Mouse (Mus musculus) hindbrain, embryonic 13.5 days (tissue): Measurements from ENCODE around the gene Orm2. TPM values are rescaled to one million over a fixed set of nuclear protein-coding genes. Genes with fewer than 3 reads are reported as not detected.

Experiments
- ATAC-seq: fragments of 200-750 bp; cut with Nextera tagmentation; 2 replicates; pipeline ENCODE4 v1.8.0; 2017; ENCODE audit warnings: moderate TSS enrichment; ENCODE audit not compliant: low FRiP score
- H3K27ac ChIP-seq: fragments of 300-500 bp; sonication (generic); 2 replicates; pipeline ENCODE4 v1.5.1; 2015; ENCODE audit warnings: inconsistent platforms, mild to moderate bottlenecking, moderate library complexity
- H3K27me3 ChIP-seq: fragments of 300-500 bp; sonication (generic); 2 replicates; pipeline ENCODE4 v1.6.1; 2015; ENCODE audit warnings: mild to moderate bottlenecking, inconsistent platforms
- H3K36me3 ChIP-seq: fragments of 300-500 bp; sonication (generic); 2 replicates; pipeline ENCODE4 v1.6.1; 2015; ENCODE audit warnings: mild to moderate bottlenecking, inconsistent platforms
- H3K4me1 ChIP-seq: fragments of 300-500 bp; sonication (generic); replicated peaks from 2 replicates; pipeline ENCODE4 v1.6.1; 2015; ENCODE audit warnings: inconsistent platforms
- H3K4me2 ChIP-seq: fragments of 300-500 bp; sonication (generic); 2 replicates; pipeline ENCODE4 v1.6.1; 2015; ENCODE audit warnings: inconsistent platforms, mild to moderate bottlenecking, moderate library complexity
- H3K4me3 ChIP-seq: fragments of 300-500 bp; sonication (generic); 2 replicates; pipeline ENCODE4 v1.5.1; 2015; ENCODE audit warnings: mild to moderate bottlenecking, inconsistent platforms
- H3K9ac ChIP-seq: fragments of 300-500 bp; sonication (generic); 2 replicates; pipeline ENCODE4 v1.6.1; 2015; ENCODE audit warnings: mild to moderate bottlenecking, inconsistent platforms
- H3K9me3 ChIP-seq: fragments of 300-500 bp; sonication (generic); 2 replicates; pipeline ENCODE4 v1.6.1; 2016; ENCODE audit warnings: inconsistent platforms
- WGBS: fragments of 180-500 bp; shearing (Covaris S2); methylation state at CpG from one replicate; pipeline ENCODE4 v1.1.7; 2015; 5-methylcytosine and 5-hydroxymethylcytosine counted together
- polyA plus RNA-seq: library from polyadenylated mRNA; unstranded; fragments of >200 nt; fragmentation: Nextera tagmentation; extraction: Ambion mirVana; gene quantifications from 2 replicates; pipeline ENCODE4 v1.2.1, GENCODE M21; 2015

The Orm2 gene
- polyA plus RNA-seq, 1 experiment from 2014 or later = not detected

GRCm38 (mm10) chr4:63355877-63356665 lies 6.2 kb upstream of the Orm2 start, which contains the start of gene Orm3:
TSS of gene Orm3 (plus strand) at chr4:63356162.
- Histone ChIP-seq H3K4me1 (peaks cover 11% of the 10 kb centered on the region), H3K9me3 (no peaks in the 10 kb centered on the region), H3K9ac (no peak within 1 kb of the TSS), H3K27ac (no peak within 1 kb of the TSS), H3K4me2 (no peak within 1 kb of the TSS), H3K4me3 (no peak within 1 kb of the TSS), H3K27me3 (no peaks in the 10 kb centered on the region), H3K36me3 (no peaks in the 10 kb centered on the region)
- WGBS = 85% methylated on average over 4 of the region's 4 CpGs
- no peak for ATAC-seq

GRCm38 (mm10) chr4:63356981-63357570 lies 5.2 kb upstream of the Orm2 start:
- WGBS = 59% methylated on average over 2 of the region's 2 CpGs

DNA sequence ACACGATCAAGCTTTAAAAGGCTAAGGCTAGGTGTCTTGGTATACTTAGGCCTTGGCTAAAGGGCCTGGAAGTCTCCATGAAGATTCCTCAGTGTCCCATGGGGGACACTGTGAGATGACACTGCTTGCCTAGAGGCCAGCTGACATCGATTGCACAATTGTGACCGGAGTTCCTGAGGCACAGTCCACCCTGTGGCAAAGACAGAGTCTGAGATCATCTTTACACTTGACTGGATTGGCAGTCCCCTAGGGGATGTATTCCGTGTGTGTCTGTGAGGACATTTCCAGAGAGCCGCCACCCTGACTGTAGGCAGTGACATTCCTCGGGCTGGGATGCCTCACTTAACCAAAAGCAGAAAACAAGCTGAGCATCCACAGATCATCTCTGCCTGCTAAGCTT lies 2.4 kb upstream of the Orm2 start:
- ATAC-seq = 0 out of 2 replicates have a peak, but pooled peaks have one; percentile 9
- Histone ChIP-seq H3K4me1 (peaks cover 12% of the 10 kb centered on the region), H3K36me3 (no peaks in the 10 kb centered on the region), H3K9ac (no peak overlapping the region), H3K27ac (no peak overlapping the region), H3K9me3 (no peaks in the 10 kb centered on the region), H3K27me3 (no peaks in the 10 kb centered on the region), H3K4me3 (no peak overlapping the region), H3K4me2 (no peak overlapping the region)
- WGBS = 61% methylated on average over 6 of the region's 6 CpGs

More at GRCm38 (mm10) chr4:63356981-63357570, 5.2 kb upstream of the Orm2 start:
- Histone ChIP-seq H3K4me3 (no peak overlapping the region), H3K9ac (no peak overlapping the region), H3K4me2 (no peak overlapping the region), H3K9me3 (no peaks in the 10 kb centered on the region), H3K36me3 (no peaks in the 10 kb centered on the region), H3K4me1 (peaks cover 12% of the 10 kb centered on the region), H3K27me3 (no peaks in the 10 kb centered on the region), H3K27ac (no peak overlapping the region)
- ATAC-seq = no peak

GRCm38 (mm10) chr4:63368577-63368976 lies 6.3 kb downstream of the Orm2 start:
- no peak overlapping the region for H3K4me2 ChIP-seq
- peaks cover 45% of the 10 kb centered on the region for H3K36me3 ChIP-seq
- no peaks in the 10 kb centered on the region for H3K27me3 ChIP-seq
- ATAC-seq = 0 out of 2 replicates have a peak, but pooled peaks have one; percentile 29
- H3K4me3 ChIP-seq = no peak overlapping the region
- peaks cover 10% of the 10 kb centered on the region for H3K4me1 ChIP-seq
- H3K9me3 ChIP-seq = no peaks in the 10 kb centered on the region
- 13% methylated on average over 4 of the region's 4 CpGs for WGBS
- no peak overlapping the region for H3K27ac ChIP-seq
- H3K9ac ChIP-seq = no peak overlapping the region

GRCm38 (mm10) chr4:63370897-63371296 lies 8.6 kb downstream of the Orm2 start:
- Histone ChIP-seq H3K9ac (no peak overlapping the region; the same call in 1 of the 2 replicates), H3K36me3 (peaks cover 54% of the 10 kb centered on the region), H3K4me1 (peaks cover 10% of the 10 kb centered on the region)

GRCm38 (mm10) chr4:63371890-63372289 lies 9.6 kb downstream of the Orm2 start:
- no peak for ATAC-seq
- H3K9me3 ChIP-seq = no peaks in the 10 kb centered on the region
- no peak overlapping the region for H3K4me2 ChIP-seq
- H3K27ac ChIP-seq = no peak overlapping the region
- no peak overlapping the region for H3K4me3 ChIP-seq
- H3K9ac ChIP-seq = no peak overlapping the region
- peaks cover 10% of the 10 kb centered on the region for H3K4me1 ChIP-seq
- peaks cover 63% of the 10 kb centered on the region for H3K36me3 ChIP-seq
- no peaks in the 10 kb centered on the region for H3K27me3 ChIP-seq
- WGBS = 69% methylated on average over 3 of the region's 3 CpGs

More at GRCm38 (mm10) chr4:63370897-63371296, 8.6 kb downstream of the Orm2 start:
- no peak overlapping the region for H3K4me3 ChIP-seq
- no peaks in the 10 kb centered on the region for H3K27me3 ChIP-seq
- H3K4me2 ChIP-seq = no peak overlapping the region
- 21% methylated on average over 7 of the region's 7 CpGs for WGBS
- no peak overlapping the region for H3K27ac ChIP-seq
- no peak for ATAC-seq
- no peaks in the 10 kb centered on the region for H3K9me3 ChIP-seq

GRCm38 (mm10) chr4:63373404-63373803 lies 11.2 kb downstream of the Orm2 start:
- no peaks in the 10 kb centered on the region for H3K27me3 ChIP-seq
- ATAC-seq = no peak
- no peaks in the 10 kb centered on the region for H3K9me3 ChIP-seq
- H3K4me3 ChIP-seq = no peak overlapping the region
- WGBS = 93% methylated on average over 8 of the region's 8 CpGs
- H3K4me1 ChIP-seq = peaks cover 10% of the 10 kb centered on the region
- peaks cover 62% of the 10 kb centered on the region for H3K36me3 ChIP-seq
- H3K4me2 ChIP-seq = no peak overlapping the region
- H3K27ac ChIP-seq = no peak overlapping the region
- H3K9ac ChIP-seq = no peak overlapping the region

GRCm38 (mm10) chr4:63374331-63374730 lies 12.1 kb downstream of the Orm2 start:
- Histone ChIP-seq H3K4me3 (no peak overlapping the region), H3K27me3 (no peaks in the 10 kb centered on the region), H3K4me1 (peaks cover 10% of the 10 kb centered on the region), H3K4me2 (no peak overlapping the region), H3K27ac (no peak overlapping the region), H3K36me3 (peaks cover 65% of the 10 kb centered on the region), H3K9ac (no peak overlapping the region), H3K9me3 (no peaks in the 10 kb centered on the region)
- WGBS = 84% methylated on average over 12 of the region's 12 CpGs
- ATAC-seq = no peak

DNA sequence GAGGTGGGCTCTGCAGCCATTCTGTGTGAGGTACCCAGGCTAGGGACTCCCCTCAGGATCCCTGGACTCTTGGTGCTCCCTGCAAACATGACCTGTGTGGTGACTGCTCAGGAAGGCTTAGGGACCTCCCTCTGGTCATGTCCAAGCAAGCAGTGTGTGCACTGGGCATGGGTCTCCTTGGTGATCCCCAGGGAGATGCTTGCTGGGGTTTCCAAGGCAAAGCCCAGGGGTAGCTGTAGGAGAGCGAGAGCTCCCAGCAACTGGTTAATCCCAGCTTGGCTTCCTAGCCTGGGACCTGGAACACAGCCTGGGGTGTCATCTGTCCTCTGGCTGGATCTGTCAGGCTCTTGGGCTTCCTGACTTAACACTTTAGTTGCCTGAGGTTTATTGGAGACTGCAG lies 13.1 kb downstream of the Orm2 start:
- WGBS = 67% methylated on average over 1 of the region's 1 CpGs
- H3K9ac ChIP-seq = no peak overlapping the region
- ATAC-seq = peak; percentile 30; the same call in 1 of the 2 replicates

GRCm38 (mm10) chr4:63377483-63377882 lies 15.2 kb downstream of the Orm2 start:
- H3K4me1 ChIP-seq = no peaks in the 10 kb centered on the region
- H3K27me3 ChIP-seq = no peaks in the 10 kb centered on the region
- 64% methylated on average over 7 of the region's 7 CpGs for WGBS
- H3K4me3 ChIP-seq = no peak overlapping the region
- H3K36me3 ChIP-seq = peaks cover 80% of the 10 kb centered on the region
- ATAC-seq = no peak
- no peak overlapping the region for H3K27ac ChIP-seq
- H3K9ac ChIP-seq = no peak overlapping the region
- no peaks in the 10 kb centered on the region for H3K9me3 ChIP-seq
- no peak overlapping the region for H3K4me2 ChIP-seq

More for the DNA sequence above, 13.1 kb downstream of the Orm2 start:
- Histone ChIP-seq H3K27me3 (no peaks in the 10 kb centered on the region), H3K36me3 (peaks cover 73% of the 10 kb centered on the region), H3K9me3 (no peaks in the 10 kb centered on the region), H3K27ac (no peak overlapping the region), H3K4me3 (no peak overlapping the region), H3K4me2 (no peak overlapping the region), H3K4me1 (peaks cover 10% of the 10 kb centered on the region)

DNA sequence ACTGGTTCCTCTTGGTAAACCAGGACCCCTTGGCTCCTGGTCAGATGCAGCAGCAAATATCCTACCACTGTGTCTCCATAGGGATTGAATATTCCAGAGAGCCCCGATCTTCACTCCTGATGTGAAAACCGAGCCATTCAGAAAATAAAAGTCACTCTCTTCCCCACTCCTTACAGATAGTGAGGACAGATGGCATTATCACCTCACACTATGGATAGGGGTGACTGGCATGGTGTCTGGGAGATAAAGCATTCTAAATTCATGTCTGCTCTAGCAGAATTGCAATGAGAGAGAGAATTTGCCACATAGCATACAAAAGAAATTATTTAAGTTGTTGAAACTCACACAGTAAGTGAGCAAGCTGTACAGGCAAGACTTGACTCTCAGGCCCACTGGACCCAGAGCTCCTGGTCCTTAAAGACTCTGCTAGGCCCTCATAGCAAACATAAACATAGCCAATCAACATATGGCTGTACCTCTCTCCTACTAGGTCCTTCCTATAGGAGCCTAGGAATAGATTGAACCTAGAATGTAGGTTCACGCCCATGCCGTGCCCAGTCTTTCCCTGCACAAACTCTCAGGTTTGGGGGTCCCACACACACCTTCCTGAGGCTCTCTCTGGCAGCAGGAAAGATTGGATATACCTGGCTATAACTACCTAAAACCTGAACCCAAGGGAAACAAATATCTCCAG lies 20.6 kb downstream of the Orm2 start:
- ATAC-seq = no peak
- H3K4me1 ChIP-seq = peaks cover 3% of the 10 kb centered on the region; the same call in 1 of the 2 replicates
- 90% methylated on average over 4 of the region's 4 CpGs for WGBS
- peaks cover 64% of the 10 kb centered on the region for H3K36me3 ChIP-seq
- H3K27me3 ChIP-seq = no peaks in the 10 kb centered on the region
- no peak overlapping the region for H3K27ac ChIP-seq
- no peak overlapping the region for H3K9ac ChIP-seq
- H3K9me3 ChIP-seq = no peaks in the 10 kb centered on the region
- no peak overlapping the region for H3K4me2 ChIP-seq
- H3K4me3 ChIP-seq = no peak overlapping the region

GRCm38 (mm10) chr4:63383474-63383873 lies 21.2 kb downstream of the Orm2 start:
- H3K36me3 ChIP-seq = peaks cover 61% of the 10 kb centered on the region
- 80% methylated on average over 12 of the region's 12 CpGs for WGBS

More at GRCm38 (mm10) chr4:63383474-63383873, 21.2 kb downstream of the Orm2 start:
- H3K9ac ChIP-seq = no peak overlapping the region
- no peak overlapping the region for H3K4me2 ChIP-seq
- H3K27ac ChIP-seq = no peak overlapping the region
- no peaks in the 10 kb centered on the region for H3K27me3 ChIP-seq
- no peak for ATAC-seq
- peaks cover 9% of the 10 kb centered on the region for H3K4me1 ChIP-seq
- H3K9me3 ChIP-seq = no peaks in the 10 kb centered on the region
- no peak overlapping the region for H3K4me3 ChIP-seq
